Mouse (Mus musculus): Measurements from ENCODE around the gene Nomo1. TPM values are rescaled to one million over a fixed set of nuclear protein-coding genes. Genes with fewer than 3 reads are reported as not detected.

Gene Nomo1
- polyA plus RNA-seq, 1 experiment from 2014 or later, result 36.7 TPM

GRCm38 (mm10) chr7:46025436-46025835, 8.1 kb upstream of the Nomo1 start:
- whole genome bisulfite sequencing, result 74% methylated on average over 9 of the region's 9 CpGs
- Histone ChIP-seq H3K4me1 (0 out of 2 replicates have a peak, but pooled peaks cover 3% of the 10 kb centered on the region), H3K9ac (no peak overlapping the region), H3K27me3 (no peaks in the 10 kb centered on the region), H3K27ac (replicated peaks) (no peak overlapping the region), H3K4me3 (replicated peaks) (no peak overlapping the region), H3K36me3 (no peaks in the 10 kb centered on the region), H3K4me2 (replicated peaks) (no peak overlapping the region), H3K9me3 (replicated peaks) (no peaks in the 10 kb centered on the region)
- no peak for ATAC-seq (ENCODE audit: insufficient number of reproducible peaks, low FRiP score, low TSS enrichment, low read depth)

GRCm38 (mm10) chr7:46028681-46029080, 4.8 kb upstream of the Nomo1 start:
- Histone ChIP-seq H3K4me3 (replicated peaks) (no peak overlapping the region), H3K4me2 (replicated peaks) (no peak overlapping the region), H3K27me3 (no peaks in the 10 kb centered on the region), H3K9me3 (replicated peaks) (no peaks in the 10 kb centered on the region), H3K9ac (no peak overlapping the region), H3K27ac (replicated peaks) (no peak overlapping the region), H3K4me1 (peaks cover 8% of the 10 kb centered on the region; the same call in 1 of the 2 replicates), H3K36me3 (no peaks in the 10 kb centered on the region)
- no peak for ATAC-seq (ENCODE audit: insufficient number of reproducible peaks, low FRiP score, low TSS enrichment, low read depth)
- WGBS, result 87% methylated on average over 10 of the region's 10 CpGs

DNA sequence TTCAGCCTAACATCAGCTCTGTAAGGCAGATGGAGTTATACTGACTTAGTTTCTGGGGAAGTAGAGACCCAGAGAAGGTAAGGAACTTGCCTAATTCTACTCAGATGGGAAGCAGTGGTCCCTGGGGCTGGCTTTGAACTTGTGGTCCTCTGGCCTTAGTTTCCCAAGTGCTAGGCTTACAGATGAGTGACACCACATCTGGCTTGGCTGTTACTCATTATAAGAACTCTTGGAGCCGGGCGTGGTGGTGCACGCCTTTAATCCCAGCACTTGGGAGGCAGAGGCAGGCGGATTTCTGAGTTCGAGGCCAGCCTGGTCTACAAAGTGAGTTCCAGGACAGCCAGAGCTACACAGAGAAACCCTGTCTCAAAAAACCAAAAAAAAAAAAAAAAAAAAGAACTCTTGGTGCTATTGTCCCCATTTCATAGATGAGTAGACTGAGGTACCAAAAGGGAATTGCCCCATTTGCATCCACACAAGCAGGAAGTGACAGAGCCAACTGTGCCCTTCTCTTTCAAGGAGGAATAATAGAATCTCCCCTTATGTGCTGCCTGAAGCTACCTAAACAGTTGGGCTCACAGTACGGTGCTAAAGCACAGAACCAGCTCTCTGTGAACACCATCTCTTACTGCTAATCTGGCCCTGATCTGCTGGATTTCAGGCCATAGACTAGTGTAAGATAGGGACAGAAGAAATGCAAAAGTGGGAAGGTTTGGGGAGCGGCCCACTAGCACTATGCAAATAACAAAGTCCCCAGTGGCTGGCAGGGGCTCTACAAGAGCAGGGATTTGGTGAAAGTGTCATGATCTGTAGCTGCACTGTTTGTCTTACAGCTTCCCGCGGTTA, 4.0 kb upstream of the Nomo1 start:
- no peaks in the 10 kb centered on the region for H3K27me3 ChIP-seq
- peak overlapping the region; percentile 34 for H3K4me2 ChIP-seq (replicated peaks)
- no peak overlapping the region for H3K9ac ChIP-seq
- ATAC-seq (ENCODE audit: insufficient number of reproducible peaks, low FRiP score, low TSS enrichment, low read depth), result no peak
- H3K4me3 ChIP-seq (replicated peaks), result peak overlapping the region; percentile 14; the same call in 1 of the 2 replicates
- peaks cover 13% of the 10 kb centered on the region for H3K4me1 ChIP-seq
- 61% methylated on average over 9 of the region's 9 CpGs for WGBS
- H3K27ac ChIP-seq (replicated peaks), result no peak overlapping the region
- no peaks in the 10 kb centered on the region for H3K9me3 ChIP-seq (replicated peaks)
- H3K36me3 ChIP-seq, result no peaks in the 10 kb centered on the region

GRCm38 (mm10) chr7:46030145-46030488, 3.4 kb upstream of the Nomo1 start, which contains the start of gene Abcc6:
Abcc6 (minus strand) TSS chr7:46030302.
- WGBS, result 11% methylated on average over 11 of the region's 11 CpGs
- Histone ChIP-seq H3K9ac (no peak within 1 kb of the TSS), H3K27me3 (no peaks in the 10 kb centered on the region), H3K9me3 (replicated peaks) (no peaks in the 10 kb centered on the region), H3K36me3 (no peaks in the 10 kb centered on the region), H3K27ac (replicated peaks) (no peak within 1 kb of the TSS), H3K4me1 (peaks cover 19% of the 10 kb centered on the region), H3K4me2 (replicated peaks) (peak within 1 kb of the TSS; percentile 34), H3K4me3 (replicated peaks) (peak within 1 kb of the TSS; percentile 14; the same call in 1 of the 2 replicates)
- no peak for ATAC-seq (ENCODE audit: insufficient number of reproducible peaks, low FRiP score, low TSS enrichment, low read depth)

- Histone ChIP-seq H3K27me3 (no peaks in the 10 kb centered on the region), H3K4me3 (replicated peaks) (no peak overlapping the region), H3K27ac (replicated peaks) (no peak overlapping the region), H3K9ac (no peak overlapping the region), H3K4me1 (peaks cover 19% of the 10 kb centered on the region), H3K4me2 (replicated peaks) (no peak overlapping the region), H3K9me3 (replicated peaks) (no peaks in the 10 kb centered on the region), H3K36me3 (no peaks in the 10 kb centered on the region)
- ATAC-seq (ENCODE audit: insufficient number of reproducible peaks, low FRiP score, low TSS enrichment, low read depth), result no peak
- WGBS, result 74% methylated on average over 2 of the region's 2 CpGs
These were observed 2.4 kb upstream of the Nomo1 start for GRCm38 (mm10) chr7:46031075-46031474.

GRCm38 (mm10) chr7:46033870-46034337, 406 bp downstream of the Nomo1 start:
- under 1% methylated on average over 35 of the region's 35 CpGs for WGBS
- H3K27me3 ChIP-seq, result no peaks in the 10 kb centered on the region
- peak overlapping the region; percentile 84 for H3K4me3 ChIP-seq (replicated peaks)
- peaks cover 10% of the 10 kb centered on the region for H3K36me3 ChIP-seq
- peak overlapping the region; percentile 66 for H3K4me2 ChIP-seq (replicated peaks)
- H3K27ac ChIP-seq (replicated peaks), result peak overlapping the region; percentile 13; the same call in 1 of the 2 replicates
- H3K9ac ChIP-seq, result peak overlapping the region; percentile 75
- ATAC-seq (ENCODE audit: insufficient number of reproducible peaks, low FRiP score, low TSS enrichment, low read depth), result no peak; the same call in 1 of the 2 replicates
- peaks cover 19% of the 10 kb centered on the region for H3K4me1 ChIP-seq
- H3K9me3 ChIP-seq (replicated peaks), result no peaks in the 10 kb centered on the region

DNA sequence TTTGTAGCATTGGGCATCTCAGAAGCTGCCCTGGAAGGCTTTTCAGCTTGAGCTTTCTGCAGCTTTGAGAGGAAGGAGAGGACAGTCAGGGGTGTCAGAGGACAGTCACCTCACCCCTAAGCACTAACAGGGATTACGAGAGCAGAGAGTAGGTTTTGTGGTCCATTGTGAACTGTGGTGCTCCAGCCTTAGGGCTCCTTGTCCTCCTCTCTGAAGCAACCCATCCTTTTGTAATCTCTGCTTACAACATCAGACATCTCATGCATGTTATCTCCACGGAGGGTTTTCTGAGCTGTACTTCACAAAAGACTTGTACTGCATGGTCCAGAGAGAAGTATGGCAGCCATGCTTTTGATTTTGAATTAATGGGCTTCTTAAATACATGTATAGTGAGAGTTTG, 1.5 kb downstream of the Nomo1 start:
- H3K9ac ChIP-seq, result no peak overlapping the region
- no peaks in the 10 kb centered on the region for H3K9me3 ChIP-seq (replicated peaks)
- H3K4me3 ChIP-seq (replicated peaks), result peak overlapping the region; percentile 84
- H3K36me3 ChIP-seq, result peaks cover 15% of the 10 kb centered on the region
- no peak for ATAC-seq (ENCODE audit: insufficient number of reproducible peaks, low FRiP score, low TSS enrichment, low read depth)
- peaks cover 19% of the 10 kb centered on the region for H3K4me1 ChIP-seq
- H3K27ac ChIP-seq (replicated peaks), result no peak overlapping the region
- H3K27me3 ChIP-seq, result no peaks in the 10 kb centered on the region
- WGBS, result 75% methylated on average over 2 of the region's 2 CpGs
- H3K4me2 ChIP-seq (replicated peaks), result peak overlapping the region; percentile 66

DNA sequence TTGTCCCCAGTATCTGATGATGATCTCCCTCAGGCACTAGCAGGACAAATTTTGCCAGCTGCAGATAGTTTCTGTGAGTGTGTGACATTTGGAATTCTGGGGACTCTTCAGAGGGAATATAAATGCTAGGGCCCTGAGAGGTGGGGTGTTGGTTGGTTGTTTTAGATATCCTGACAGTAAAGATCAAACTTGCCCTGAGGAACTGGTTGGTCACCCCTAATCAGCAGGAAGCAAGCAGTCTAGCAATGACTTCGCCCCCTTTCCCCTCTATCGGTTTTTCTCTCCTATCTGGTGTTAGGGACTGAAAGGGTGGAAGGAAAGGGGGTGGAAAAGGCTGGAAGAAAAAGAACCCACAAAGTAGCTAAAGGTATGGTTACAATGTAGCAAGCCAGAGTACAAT, 2.0 kb downstream of the Nomo1 start:
- peaks cover 19% of the 10 kb centered on the region for H3K4me1 ChIP-seq
- no peaks in the 10 kb centered on the region for H3K9me3 ChIP-seq (replicated peaks)
- no peak overlapping the region for H3K27ac ChIP-seq (replicated peaks)
- H3K9ac ChIP-seq, result no peak overlapping the region
- H3K4me3 ChIP-seq (replicated peaks), result no peak overlapping the region
- no peak for ATAC-seq (ENCODE audit: insufficient number of reproducible peaks, low FRiP score, low TSS enrichment, low read depth)
- H3K27me3 ChIP-seq, result no peaks in the 10 kb centered on the region
- WGBS, result 86% methylated on average over 2 of the region's 2 CpGs
- H3K4me2 ChIP-seq (replicated peaks), result no peak overlapping the region
- H3K36me3 ChIP-seq, result peaks cover 18% of the 10 kb centered on the region

DNA sequence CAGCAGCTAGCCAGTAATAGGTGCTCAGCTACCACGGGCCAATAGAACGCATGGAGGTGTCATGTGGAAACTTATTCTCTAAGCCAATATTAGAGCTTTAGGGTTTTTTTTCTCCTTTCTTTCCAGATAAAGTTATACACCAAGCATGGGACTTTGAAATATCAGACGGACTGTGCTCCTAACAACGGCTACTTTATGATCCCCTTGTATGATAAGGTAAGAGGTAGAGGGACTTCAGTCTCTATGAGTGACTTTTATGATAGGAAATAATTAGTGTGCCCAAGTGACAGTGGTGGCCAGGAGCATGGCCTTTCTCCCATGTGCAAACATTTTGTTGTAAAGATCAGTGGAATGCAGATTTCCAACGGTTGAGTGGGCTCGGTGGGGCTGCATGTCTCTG, 3.9 kb downstream of the Nomo1 start:
- H3K27ac ChIP-seq (replicated peaks), result no peak overlapping the region
- no peaks in the 10 kb centered on the region for H3K9me3 ChIP-seq (replicated peaks)
- ATAC-seq (ENCODE audit: insufficient number of reproducible peaks, low FRiP score, low TSS enrichment, low read depth), result no peak
- peaks cover 19% of the 10 kb centered on the region for H3K4me1 ChIP-seq
- 84% methylated on average over 6 of the region's 6 CpGs for WGBS
- H3K27me3 ChIP-seq, result no peaks in the 10 kb centered on the region
- peaks cover 37% of the 10 kb centered on the region for H3K36me3 ChIP-seq
- no peak overlapping the region for H3K4me2 ChIP-seq (replicated peaks)
- H3K4me3 ChIP-seq (replicated peaks), result no peak overlapping the region
- no peak overlapping the region for H3K9ac ChIP-seq

DNA sequence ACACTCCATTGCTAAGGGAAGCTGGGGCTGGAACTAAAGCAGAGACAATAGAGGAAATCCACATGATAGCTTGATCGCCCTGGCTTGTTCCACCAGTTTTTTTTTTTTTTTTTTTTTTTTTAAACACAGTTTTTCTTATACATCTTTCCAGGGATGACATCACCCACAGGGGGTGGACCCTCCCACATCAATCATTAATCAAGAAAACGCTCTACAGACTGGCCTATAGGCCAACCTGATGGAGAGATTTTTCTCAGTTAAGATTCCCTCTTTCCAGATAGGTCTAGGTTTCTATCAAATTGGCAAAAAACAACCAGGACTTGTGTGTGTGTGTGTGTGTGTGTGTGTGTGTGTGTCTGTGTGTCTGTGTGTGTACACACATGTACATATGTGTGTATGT, 6.4 kb downstream of the Nomo1 start:
- 52% methylated on average over 2 of the region's 2 CpGs for WGBS
- no peak for ATAC-seq (ENCODE audit: insufficient number of reproducible peaks, low FRiP score, low TSS enrichment, low read depth)
- peaks cover 3% of the 10 kb centered on the region for H3K4me1 ChIP-seq
- peaks cover 60% of the 10 kb centered on the region for H3K36me3 ChIP-seq
- no peak overlapping the region for H3K4me2 ChIP-seq (replicated peaks)
- H3K27ac ChIP-seq (replicated peaks), result no peak overlapping the region
- H3K9me3 ChIP-seq (replicated peaks), result no peaks in the 10 kb centered on the region
- no peak overlapping the region for H3K4me3 ChIP-seq (replicated peaks)
- H3K9ac ChIP-seq, result no peak overlapping the region
- H3K27me3 ChIP-seq, result no peaks in the 10 kb centered on the region

GRCm38 (mm10) chr7:46044106-46044505, 10.6 kb downstream of the Nomo1 start:
- Histone ChIP-seq H3K36me3 (peaks cover 82% of the 10 kb centered on the region), H3K9ac (no peak overlapping the region), H3K4me3 (replicated peaks) (no peak overlapping the region), H3K4me1 (no peaks in the 10 kb centered on the region), H3K27me3 (no peaks in the 10 kb centered on the region), H3K27ac (replicated peaks) (no peak overlapping the region), H3K9me3 (replicated peaks) (no peaks in the 10 kb centered on the region), H3K4me2 (replicated peaks) (no peak overlapping the region)
- 89% methylated on average over 10 of the region's 10 CpGs for WGBS
- no peak for ATAC-seq (ENCODE audit: insufficient number of reproducible peaks, low FRiP score, low TSS enrichment, low read depth)

DNA sequence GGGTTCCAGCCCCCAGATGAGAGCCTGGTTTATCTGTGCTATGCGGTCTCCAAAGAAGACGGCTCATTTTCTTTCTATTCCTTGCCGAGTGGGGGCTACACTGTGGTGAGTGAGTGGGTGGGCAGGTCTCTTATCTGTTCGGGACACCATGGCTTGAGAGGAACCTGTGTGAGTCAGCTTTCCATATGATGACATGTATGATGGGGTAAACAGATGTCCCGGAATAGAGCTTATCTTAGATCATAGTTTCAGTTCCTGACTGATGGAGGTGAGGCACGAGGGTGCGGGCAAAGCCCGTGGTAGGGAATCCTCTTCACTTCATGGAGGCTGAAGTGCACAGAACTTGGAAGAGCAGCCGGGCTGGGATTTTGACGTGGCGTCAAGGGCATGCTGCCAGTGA, 12.4 kb downstream of the Nomo1 start:
- 90% methylated on average over 11 of the region's 11 CpGs for WGBS
- no peaks in the 10 kb centered on the region for H3K9me3 ChIP-seq (replicated peaks)
- H3K4me2 ChIP-seq (replicated peaks), result no peak overlapping the region
- H3K9ac ChIP-seq, result no peak overlapping the region
- no peak overlapping the region for H3K27ac ChIP-seq (replicated peaks)
- no peak for ATAC-seq (ENCODE audit: insufficient number of reproducible peaks, low FRiP score, low TSS enrichment, low read depth)
- no peaks in the 10 kb centered on the region for H3K4me1 ChIP-seq
- no peaks in the 10 kb centered on the region for H3K27me3 ChIP-seq
- H3K36me3 ChIP-seq, result peaks cover 80% of the 10 kb centered on the region
- no peak overlapping the region for H3K4me3 ChIP-seq (replicated peaks)
